Mouse (Mus musculus) C2C12 (cell line): ENCODE data around the gene Zfp827. TPM values are rescaled to one million over a fixed set of nuclear protein-coding genes. Genes with fewer than 3 reads are reported as not detected.

ENCODE experiments used
- H3K27me3 ChIP-seq: one replicate; pipeline ENCODE4 v1.6.1; 2011; ENCODE audit not compliant: control insufficient read depth, insufficient read depth, insufficient read length
- H3K36me3 ChIP-seq: one replicate; pipeline ENCODE4 v1.6.1; 2011; ENCODE audit not compliant: control insufficient read depth, insufficient read depth
- H3K4me3 ChIP-seq: one replicate; pipeline ENCODE4 v1.5.1; 2011; ENCODE audit warnings: mild to moderate bottlenecking, control low read depth; ENCODE audit not compliant: poor library complexity, insufficient read depth, severe bottlenecking
- H3K79me2 ChIP-seq: one replicate; pipeline ENCODE4 v1.6.1; 2011; ENCODE audit not compliant: control insufficient read depth, insufficient read depth
- H3K79me3 ChIP-seq: one replicate; pipeline ENCODE4 v1.6.1; 2011; ENCODE audit warnings: low read depth, control low read depth
- H3ac ChIP-seq: one replicate; pipeline ENCODE3; 2011; ENCODE audit warnings: low read depth; ENCODE audit not compliant: control insufficient read depth, insufficient read length
- CEBPB ChIP-seq: IDR thresholded peaks from one replicate; pipeline ENCODE4 v1.6.1; 2011; ENCODE audit warnings: low read depth, mild to moderate bottlenecking, control low read depth, moderate library complexity
- CTCF ChIP-seq: IDR thresholded peaks from one replicate; pipeline ENCODE4 v1.5.1; 2011; ENCODE audit not compliant: control insufficient read depth, insufficient read depth, insufficient read length
- FOSL1 ChIP-seq: IDR thresholded peaks from one replicate; pipeline ENCODE4 v1.8.0; 2011; ENCODE audit warnings: mild to moderate bottlenecking, low read length; ENCODE audit not compliant: poor library complexity, insufficient read depth, severe bottlenecking
- MAX ChIP-seq: IDR thresholded peaks from one replicate; pipeline ENCODE4 v1.6.1; 2011; ENCODE audit warnings: mild to moderate bottlenecking, control low read depth
- MYOD1 ChIP-seq: IDR thresholded peaks from one replicate; pipeline ENCODE4 v1.6.1; 2011; ENCODE audit warnings: low read depth; ENCODE audit not compliant: control insufficient read depth, insufficient read length
- MYOG ChIP-seq: IDR thresholded peaks from one replicate; pipeline ENCODE4 v1.6.1; 2011; ENCODE audit not compliant: control insufficient read depth, insufficient read length; ENCODE audit errors: extremely low read depth
- USF1 ChIP-seq: IDR thresholded peaks from one replicate; pipeline ENCODE4 v1.6.1; 2011; ENCODE audit warnings: low read depth, mild to moderate bottlenecking, control low read depth, moderate library complexity
- polyA plus RNA-seq: library from polyadenylated mRNA; unstranded; fragments of >200 nt; fragmentation: generic; extraction: Trizol; gene quantifications from one replicate; pipeline ENCODE4 v1.2.1, GENCODE M21; 2012; ENCODE audit warnings: missing spikeins

Gene Zfp827
- polyA plus RNA-seq, 1 experiment = 7.6 TPM

GRCm38 (mm10) chr8:79054222-79054621, 26.0 kb downstream of the Zfp827 start:
- no peak overlapping the region for H3ac ChIP-seq
- peaks cover 49% of the 10 kb centered on the region for H3K79me3 ChIP-seq
- TF ChIP-seq MYOD1 (no peak), FOSL1 (no peak), CEBPB (no peak), USF1 (no peak), MYOG (no peak), CTCF (no peak), MAX (no peak)
- no peaks in the 10 kb centered on the region for H3K36me3 ChIP-seq
- H3K27me3 ChIP-seq = no peaks in the 10 kb centered on the region
- H3K79me2 ChIP-seq = peaks cover 94% of the 10 kb centered on the region
- H3K4me3 ChIP-seq = no peak overlapping the region

- peaks cover 3% of the 10 kb centered on the region for H3K36me3 ChIP-seq
- TF ChIP-seq CEBPB (no peak), MYOG (no peak), MYOD1 (no peak), USF1 (no peak), CTCF (no peak), FOSL1 (no peak), MAX (no peak)
- H3K4me3 ChIP-seq = no peak overlapping the region
- no peak overlapping the region for H3ac ChIP-seq
- peaks cover 70% of the 10 kb centered on the region for H3K79me2 ChIP-seq
- H3K27me3 ChIP-seq = no peaks in the 10 kb centered on the region
- peaks cover 28% of the 10 kb centered on the region for H3K79me3 ChIP-seq
Measured at GRCm38 (mm10) chr8:79057179-79057578, 28.9 kb downstream of the Zfp827 start.

- H3K27me3 ChIP-seq = no peaks in the 10 kb centered on the region
- no peak overlapping the region for H3K4me3 ChIP-seq
- no peak overlapping the region for H3ac ChIP-seq
- H3K79me3 ChIP-seq = peaks cover 17% of the 10 kb centered on the region
- H3K36me3 ChIP-seq = peaks cover 14% of the 10 kb centered on the region
- TF ChIP-seq USF1 (no peak), FOSL1 (no peak), MYOD1 (no peak), MAX (no peak), MYOG (no peak), CEBPB (no peak), CTCF (no peak)
- peaks cover 49% of the 10 kb centered on the region for H3K79me2 ChIP-seq
Measured at GRCm38 (mm10) chr8:79059361-79059760, 31.1 kb downstream of the Zfp827 start.

- no peak overlapping the region for H3K4me3 ChIP-seq
- no peak for TF ChIP-seq CTCF
- no peak for TF ChIP-seq USF1
- no peak for TF ChIP-seq MAX
- no peak for TF ChIP-seq MYOD1
- no peak for TF ChIP-seq FOSL1
- no peak for TF ChIP-seq CEBPB
- TF ChIP-seq MYOG = no peak
- peaks cover 14% of the 10 kb centered on the region for H3K36me3 ChIP-seq
- no peak overlapping the region for H3ac ChIP-seq
- peaks cover 17% of the 10 kb centered on the region for H3K79me3 ChIP-seq
- H3K79me2 ChIP-seq = peaks cover 41% of the 10 kb centered on the region
- no peaks in the 10 kb centered on the region for H3K27me3 ChIP-seq
Measured at GRCm38 (mm10) chr8:79060013-79060609, 31.9 kb downstream of the Zfp827 start.

- Histone ChIP-seq H3ac (no peak overlapping the region), H3K27me3 (no peaks in the 10 kb centered on the region), H3K36me3 (peaks cover 24% of the 10 kb centered on the region), H3K4me3 (no peak overlapping the region), H3K79me2 (no peaks in the 10 kb centered on the region), H3K79me3 (no peaks in the 10 kb centered on the region)
- TF ChIP-seq USF1 = no peak
- no peak for TF ChIP-seq CEBPB
- no peak for TF ChIP-seq FOSL1
- TF ChIP-seq CTCF = no peak
- no peak for TF ChIP-seq MAX
- no peak for TF ChIP-seq MYOD1
- no peak for TF ChIP-seq MYOG
Measured at GRCm38 (mm10) chr8:79065924-79066323, 37.7 kb downstream of the Zfp827 start.
